Mouse (Mus musculus) frontal cortex, adult (tissue): ENCODE data around the gene Bckdhb.

Experiments
- ATAC-seq: cut with Nextera tagmentation; 2 replicates; pipeline ENCODE4 v1.9.2; 2017; ENCODE audit warnings: mild to moderate bottlenecking, moderate library complexity, mixed read lengths; ENCODE audit not compliant: low TSS enrichment

The Bckdhb gene

DNA sequence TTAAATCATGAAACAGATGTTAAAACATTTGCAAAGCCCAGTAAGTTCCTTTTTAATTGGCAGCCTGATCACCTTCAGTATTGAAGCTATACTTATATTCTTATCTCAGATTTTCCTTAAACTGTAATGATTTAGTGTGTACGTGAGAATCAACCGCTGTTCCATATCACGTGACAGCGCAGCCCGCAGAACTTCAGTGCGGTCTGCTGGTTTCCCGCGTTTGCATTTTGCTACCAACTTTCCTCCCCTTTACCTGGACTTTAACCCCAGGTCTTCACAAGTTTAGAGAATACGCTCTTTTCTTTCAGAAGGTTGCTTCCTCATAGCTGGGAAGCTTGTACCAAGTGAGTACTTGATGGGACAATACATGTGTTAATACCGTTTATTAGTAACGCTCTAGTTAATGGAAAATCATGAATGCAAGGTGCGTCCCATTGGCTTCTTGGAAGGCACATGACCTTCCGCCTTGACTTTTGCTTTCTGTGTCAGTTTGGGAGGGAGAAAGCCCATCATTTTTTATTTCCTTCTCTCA lies 171.6 kb downstream of the Bckdhb start:
- no peak for ATAC-seq

GRCm38 (mm10) chr9:84103344-84103743 lies 178.4 kb downstream of the Bckdhb start:
- no peak for ATAC-seq

DNA sequence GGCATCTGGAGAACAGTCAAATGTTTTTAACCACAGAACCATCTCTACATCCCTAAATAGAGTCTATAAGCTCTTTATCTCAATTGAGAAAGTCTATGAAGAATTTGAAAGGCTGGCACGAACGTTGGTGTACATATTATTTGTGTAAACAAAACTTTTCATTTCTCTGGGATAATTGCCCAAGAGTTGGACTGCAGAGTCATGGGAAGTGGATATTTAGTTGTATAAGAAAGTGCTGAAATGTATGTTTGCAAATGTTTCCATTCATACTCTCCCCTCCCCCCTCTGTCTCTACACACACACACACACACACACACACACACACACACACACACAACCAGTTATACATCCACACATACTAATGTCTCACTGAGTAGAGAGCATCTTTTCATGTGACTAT lies 181.5 kb downstream of the Bckdhb start:
- no peak for ATAC-seq

DNA sequence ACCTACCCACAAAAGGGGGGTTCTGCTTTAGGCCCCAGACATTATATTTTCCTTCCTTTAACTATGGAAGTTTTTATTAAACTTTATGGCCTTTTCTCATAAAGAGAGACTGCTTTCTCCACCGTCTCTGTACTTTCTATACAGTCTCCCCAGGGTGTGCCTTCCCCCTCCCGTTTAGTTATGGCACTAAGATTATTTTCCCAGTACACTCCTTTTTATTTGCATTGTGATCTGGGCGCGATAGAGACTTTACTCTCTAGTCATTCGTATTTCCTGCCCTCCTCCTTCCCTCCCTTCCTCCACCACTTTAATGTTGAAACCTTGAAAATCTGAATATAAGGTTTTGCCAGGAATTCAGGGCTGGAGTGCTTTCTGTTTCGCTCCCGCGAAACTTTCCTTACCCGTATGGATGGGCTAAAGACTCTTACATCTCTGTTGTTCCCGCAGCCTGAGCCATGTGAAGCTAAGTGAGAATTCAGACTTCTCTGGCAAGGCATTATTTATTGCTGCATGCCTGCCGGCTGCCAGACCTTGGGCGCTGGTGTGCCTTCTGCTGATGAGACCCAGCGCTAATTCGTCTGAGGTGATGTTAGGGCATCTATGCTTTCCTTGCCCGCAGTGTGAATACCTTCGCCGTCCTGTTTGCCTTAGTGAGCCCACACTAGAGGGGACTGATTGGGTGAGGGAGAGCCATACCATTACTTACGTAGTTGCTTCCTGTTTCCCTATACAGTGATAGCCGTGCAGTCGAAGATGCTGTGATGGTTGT lies 182.3 kb downstream of the Bckdhb start:
- peak; percentile 58 for ATAC-seq

DNA sequence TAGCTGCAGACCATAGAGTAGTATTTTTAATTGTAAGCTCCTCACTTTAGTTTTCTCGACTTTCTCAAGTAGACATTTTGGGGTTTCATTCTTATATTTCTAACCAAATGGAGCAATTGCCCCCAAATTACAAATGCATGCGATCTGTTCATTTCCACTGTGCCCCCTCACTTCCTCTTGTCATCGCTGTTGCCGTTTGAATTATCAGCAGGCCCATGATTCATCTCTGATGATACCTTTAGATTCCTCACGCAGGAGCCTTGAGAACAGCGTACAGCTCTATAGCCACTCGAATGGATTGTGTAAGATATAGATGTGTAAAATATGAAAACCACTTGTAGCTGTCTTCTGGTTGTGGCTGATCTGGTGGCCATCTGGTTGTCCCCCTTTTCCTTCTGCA lies 183.6 kb downstream of the Bckdhb start:
- ATAC-seq, result no peak

GRCm38 (mm10) chr9:84109777-84110478 lies 185.0 kb downstream of the Bckdhb start:
- peak; percentile 36 for ATAC-seq

GRCm38 (mm10) chr9:84110616-84111015 lies 185.7 kb downstream of the Bckdhb start:
- ATAC-seq, result peak; percentile 17

DNA sequence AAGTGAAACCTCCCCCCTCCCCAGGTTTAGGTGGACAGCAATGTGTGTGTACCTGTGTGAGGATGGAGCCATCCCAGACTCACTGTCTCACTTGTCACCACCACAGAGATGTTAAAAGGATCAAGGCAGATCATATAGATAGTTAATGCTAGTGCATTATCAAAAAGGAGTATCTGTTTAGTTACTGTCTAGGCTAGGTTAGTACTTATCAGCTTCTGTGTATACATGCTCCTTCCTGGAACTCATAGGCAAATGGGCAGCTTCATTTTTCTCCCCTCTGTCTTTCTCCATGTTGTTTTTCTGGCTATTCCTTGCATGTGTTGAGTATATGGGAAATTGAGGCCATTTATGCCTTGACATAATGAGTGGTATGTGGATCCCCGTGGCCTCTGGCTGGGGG lies 187.4 kb downstream of the Bckdhb start:
- ATAC-seq, result no peak

DNA sequence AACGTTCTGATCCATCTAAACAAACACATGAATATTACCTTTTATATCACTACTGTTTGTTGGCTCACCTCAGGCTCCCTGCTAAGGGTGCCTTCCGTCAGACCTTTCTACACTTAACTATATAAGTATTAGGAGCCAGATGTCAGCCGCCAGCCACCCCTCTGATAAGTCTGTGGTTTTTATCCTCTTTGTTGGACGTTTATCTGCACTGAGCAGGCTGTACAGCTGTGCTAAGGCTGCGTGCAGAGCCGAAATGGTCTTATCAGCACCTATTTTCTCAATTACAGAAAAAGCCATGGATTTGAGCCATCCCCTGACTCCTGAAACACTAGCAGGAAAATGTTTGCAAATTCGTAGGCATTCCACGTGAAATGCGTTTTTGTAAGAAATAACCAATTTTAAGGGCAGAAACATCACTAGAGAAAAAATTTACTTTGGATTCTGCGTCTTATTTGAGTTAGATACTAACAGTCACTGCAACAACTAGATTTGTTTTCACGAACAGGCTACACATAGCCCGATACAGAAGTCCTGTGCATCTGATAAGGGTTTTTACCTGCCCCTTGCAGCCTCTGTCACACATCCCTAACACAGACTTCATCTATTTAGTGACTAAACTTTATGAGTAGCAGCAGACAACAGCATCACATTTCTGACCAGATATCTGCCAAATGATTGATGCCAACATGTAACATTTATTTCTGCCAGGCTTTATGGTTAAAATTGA lies 188.1 kb downstream of the Bckdhb start:
- no peak for ATAC-seq

DNA sequence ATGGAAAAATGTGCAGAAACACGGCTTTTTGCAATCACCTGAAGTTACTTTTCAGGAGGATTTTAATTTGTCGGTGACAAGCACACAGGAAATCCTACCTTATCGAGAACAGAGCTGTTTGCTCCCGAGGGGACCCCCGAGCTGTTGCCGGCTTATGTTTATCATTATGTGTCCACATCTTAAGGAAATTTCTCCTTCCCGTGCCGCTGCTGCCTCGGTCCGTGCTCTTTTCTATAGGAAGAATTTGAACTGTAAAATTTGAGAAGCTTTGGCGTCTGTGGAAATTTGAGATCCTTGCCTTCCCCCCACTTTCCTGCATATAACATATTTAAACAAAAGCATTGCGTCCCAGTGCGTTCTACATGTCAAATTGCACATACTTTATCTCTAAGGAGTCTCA lies 189.3 kb downstream of the Bckdhb start:
- ATAC-seq, result no peak

- ATAC-seq, result 0 out of 2 replicates have a peak, but pooled peaks have one; percentile 52
Observed at GRCm38 (mm10) chr9:84117337-84117736, 192.4 kb downstream of the Bckdhb start.

- ATAC-seq, result no peak
Observed at GRCm38 (mm10) chr9:84124996-84125395, 200.1 kb downstream of the Bckdhb start.

GRCm38 (mm10) chr9:84130338-84130737 lies 205.4 kb downstream of the Bckdhb start:
- ATAC-seq, result no peak

- ATAC-seq, result no peak
Observed at GRCm38 (mm10) chr9:84135062-84135461, 210.1 kb downstream of the Bckdhb start.

DNA sequence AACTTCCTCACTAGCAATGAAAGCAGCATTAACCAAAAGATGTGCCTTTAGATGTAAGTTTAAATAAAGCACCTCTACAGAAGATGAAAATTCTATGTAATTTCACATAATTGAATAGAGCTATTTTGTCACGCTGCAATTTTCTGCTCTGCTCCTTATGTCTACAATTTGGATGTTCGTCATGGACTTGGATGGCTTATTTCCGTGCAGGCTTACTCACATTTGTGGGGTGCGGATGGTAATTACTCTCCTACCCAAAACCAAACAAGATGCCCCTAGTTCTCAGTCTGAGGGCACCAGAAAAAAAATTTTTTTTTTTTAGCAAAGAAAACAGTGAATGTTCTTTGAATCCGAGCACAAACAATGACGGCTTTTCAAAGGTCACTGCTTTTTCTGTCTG lies 212.2 kb downstream of the Bckdhb start:
- 0 out of 2 replicates have a peak, but pooled peaks have one; percentile 52 for ATAC-seq

- ATAC-seq, result no peak
Observed at GRCm38 (mm10) chr9:84148124-84148523, 223.2 kb downstream of the Bckdhb start.
